Mouse (Mus musculus) heart, adult 2 months (tissue): ENCODE measurements around the gene Tbc1d13.

ENCODE experiments used
- CTCF ChIP-seq: fragments of 200-600 bp; IDR thresholded peaks from 2 replicates; pipeline ENCODE4 v1.8.1; 2022; ENCODE audit warnings: antibody characterized with exemption, mild to moderate bottlenecking, moderate library complexity
- POLR2A ChIP-seq: fragments of 200-500 bp; IDR thresholded peaks from 2 replicates; pipeline ENCODE4 v1.6.1; 2011; ENCODE audit warnings: mild to moderate bottlenecking, low read depth, low read length, control low read depth; ENCODE audit not compliant: insufficient read depth

DNA sequence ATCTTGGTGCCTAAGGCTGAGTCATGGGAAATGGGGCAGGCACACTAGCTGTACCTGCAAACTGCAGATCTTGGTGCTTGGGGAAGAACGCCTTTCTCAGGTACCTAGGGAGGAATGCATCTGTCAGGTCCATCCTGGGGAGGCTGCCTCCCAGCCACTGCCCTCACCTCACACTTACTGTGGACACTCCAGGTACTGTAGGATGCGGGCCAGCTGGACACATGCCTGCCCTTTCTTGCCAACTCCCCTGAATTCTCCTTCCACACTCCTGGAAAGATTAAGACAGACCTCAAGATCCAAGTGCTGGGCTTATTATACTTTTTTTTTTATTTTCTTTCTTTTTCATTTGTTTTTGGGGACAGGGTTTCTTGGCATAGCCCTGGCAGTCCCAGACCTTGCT is 43.0 kb downstream of the Tbc1d13 start:
- TF ChIP-seq POLR2A, result no peak
- 0 out of 2 replicates have a peak, but pooled peaks have one; percentile 9 for TF ChIP-seq CTCF
